Mouse (Mus musculus): Measurements from ENCODE around the gene Calb2. TPM values are rescaled to one million over a fixed set of nuclear protein-coding genes. Genes with fewer than 3 reads are reported as not detected.

The Calb2 gene
- polyA plus RNA-seq (2015; fragmentation: Nextera tagmentation; extraction: Ambion mirVana): 12.8 and 15.4 TPM in 2 replicates

DNA sequence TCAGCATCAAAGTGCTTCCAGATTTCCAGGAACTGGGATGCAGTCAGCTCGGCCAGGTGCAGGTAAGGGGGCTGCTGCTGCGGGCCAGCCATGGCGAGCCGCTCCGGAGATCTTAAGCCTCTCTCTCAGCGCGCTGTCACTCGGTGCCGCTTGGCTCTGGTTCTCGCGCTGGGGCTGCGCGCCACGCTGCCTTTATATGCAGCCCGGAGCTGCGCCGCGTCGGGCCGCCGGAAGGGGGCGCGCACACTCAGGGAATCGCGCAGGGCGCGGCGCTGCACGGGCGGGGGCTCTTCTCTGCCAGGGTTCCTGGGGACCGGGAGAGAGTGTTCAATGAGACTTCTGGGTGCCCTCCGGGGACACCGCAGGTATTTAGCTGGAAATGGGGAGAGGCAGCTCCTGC lies at the start of gene Calb2:
Calb2 (minus strand) TSS at position 165 of the 400 bp plus-strand sequence.
- peak; percentile 81 for ATAC-seq (ENCODE audit: low read depth)
- 1% methylated on average over 33 of the region's 33 CpGs for WGBS
- no peaks in the 10 kb centered on the region for H3K9me3 ChIP-seq (ENCODE audit: control insufficient read depth, low read length)
- H3K9ac ChIP-seq (ENCODE audit: low read length): 0 out of 2 replicates have a peak within 1 kb of the TSS, but pooled peaks have one; percentile 20
- peaks cover 24% of the 10 kb centered on the region for H3K27me3 ChIP-seq (ENCODE audit: control insufficient read depth, insufficient read depth, low read depth, low read length)
- H3K4me3 ChIP-seq (ENCODE audit: low read length): peak within 1 kb of the TSS; percentile 19; the same call in 1 of the 2 replicates
- 0 out of 2 replicates have a peak, but pooled peaks cover 4% of the 10 kb centered on the region for H3K4me1 ChIP-seq (replicated peaks; ENCODE audit: control insufficient read depth, insufficient read depth, low read length)
- peak within 1 kb of the TSS; percentile 37 for H3K4me2 ChIP-seq (ENCODE audit: low read depth, low read length)
- H3K27ac ChIP-seq (ENCODE audit: low read length): no peak within 1 kb of the TSS
- H3K36me3 ChIP-seq (ENCODE audit: control insufficient read depth, insufficient read depth, low read length): no peaks in the 10 kb centered on the region

DNA sequence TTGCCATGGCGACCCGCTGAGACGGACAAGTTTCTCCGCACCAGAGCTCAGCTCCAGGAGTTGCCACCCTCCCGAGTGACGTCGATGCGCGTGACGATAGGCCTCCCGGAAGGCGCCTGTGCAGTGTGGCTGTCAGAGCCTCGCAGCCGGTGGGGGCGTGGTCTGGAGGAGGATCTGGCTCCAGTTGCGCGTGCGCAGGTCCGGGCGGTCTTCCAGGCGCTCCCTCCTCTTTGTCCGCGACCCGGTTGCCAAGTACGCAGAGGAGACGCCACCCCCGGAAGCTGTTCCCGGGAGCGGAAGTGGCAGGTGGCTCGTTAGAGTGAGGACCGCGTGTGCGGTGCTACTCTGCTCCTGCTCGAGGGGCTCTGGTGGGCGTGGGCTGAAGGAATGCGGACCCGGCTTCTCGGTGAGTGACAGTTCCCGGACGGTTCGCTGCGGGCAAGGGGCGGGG lies 49.7 kb upstream of the Calb2 start:
- Histone ChIP-seq H3K9me3 (ENCODE audit: control insufficient read depth, low read length) (no peaks in the 10 kb centered on the region), H3K9ac (ENCODE audit: low read length) (peak overlapping the region; percentile 66), H3K4me1 (replicated peaks; ENCODE audit: control insufficient read depth, insufficient read depth, low read length) (peaks cover 7% of the 10 kb centered on the region), H3K27ac (ENCODE audit: low read length) (peak overlapping the region; percentile 56; the same call in 1 of the 2 replicates), H3K27me3 (ENCODE audit: control insufficient read depth, insufficient read depth, low read depth, low read length) (no peaks in the 10 kb centered on the region), H3K36me3 (ENCODE audit: control insufficient read depth, insufficient read depth, low read length) (peaks cover 10% of the 10 kb centered on the region), H3K4me3 (ENCODE audit: low read length) (peak overlapping the region; percentile 73), H3K4me2 (ENCODE audit: low read depth, low read length) (peak overlapping the region; percentile 86)
- ATAC-seq (ENCODE audit: low read depth): peak; percentile 100
- under 1% methylated on average over 43 of the region's 43 CpGs for WGBS

DNA sequence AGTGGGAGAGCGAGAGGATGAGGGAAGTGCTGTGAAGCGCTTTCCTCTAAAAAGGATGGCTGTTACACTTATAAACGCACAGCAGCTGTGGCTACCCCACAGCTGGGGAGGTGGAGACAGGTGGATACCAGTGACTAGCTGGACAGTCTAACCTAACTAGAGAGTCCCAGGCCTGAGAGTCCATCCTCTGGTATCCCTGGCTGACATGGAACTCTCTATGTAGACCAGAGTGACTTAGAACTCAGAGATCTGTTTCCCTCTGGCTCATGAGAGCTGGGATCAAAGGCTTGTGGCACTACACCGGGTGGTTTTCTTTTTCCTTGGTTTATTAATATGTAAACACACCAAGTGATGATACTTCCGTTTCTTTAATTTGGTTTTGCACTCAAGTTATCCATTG lies 49.2 kb upstream of the Calb2 start:
- 0 out of 2 replicates have a peak overlapping the region, but pooled peaks have one; percentile 12 for H3K9ac ChIP-seq (ENCODE audit: low read length)
- H3K4me2 ChIP-seq (ENCODE audit: low read depth, low read length): peak overlapping the region; percentile 86
- H3K9me3 ChIP-seq (ENCODE audit: control insufficient read depth, low read length): no peaks in the 10 kb centered on the region
- no peaks in the 10 kb centered on the region for H3K27me3 ChIP-seq (ENCODE audit: control insufficient read depth, insufficient read depth, low read depth, low read length)
- peak overlapping the region; percentile 73 for H3K4me3 ChIP-seq (ENCODE audit: low read length)
- H3K27ac ChIP-seq (ENCODE audit: low read length): no peak overlapping the region
- WGBS: 35% methylated on average over 5 of the region's 5 CpGs
- peaks cover 7% of the 10 kb centered on the region for H3K4me1 ChIP-seq (replicated peaks; ENCODE audit: control insufficient read depth, insufficient read depth, low read length)
- ATAC-seq (ENCODE audit: low read depth): peak; percentile 18; the same call in 1 of the 2 replicates
- H3K36me3 ChIP-seq (ENCODE audit: control insufficient read depth, insufficient read depth, low read length): peaks cover 5% of the 10 kb centered on the region; the same call in 1 of the 2 replicates

DNA sequence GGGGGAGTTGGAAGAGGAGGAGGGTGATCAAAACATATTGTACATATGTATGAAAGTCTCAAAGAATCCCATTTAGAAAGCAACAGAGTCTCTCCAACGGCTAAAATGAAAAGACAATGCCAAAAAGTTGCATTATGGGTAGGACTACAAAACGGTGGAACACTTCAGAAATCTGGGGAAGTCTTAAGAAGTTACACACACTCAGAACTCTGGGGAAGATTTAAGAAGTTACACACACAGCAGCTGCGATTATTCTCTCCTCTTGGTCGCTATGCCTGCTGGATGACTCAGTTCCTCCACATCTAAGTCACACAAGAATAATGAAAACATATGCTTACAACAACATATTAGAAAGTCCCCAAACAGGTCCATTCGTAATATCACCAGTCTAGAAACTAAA lies 48.2 kb upstream of the Calb2 start:
- H3K9me3 ChIP-seq (ENCODE audit: control insufficient read depth, low read length): no peaks in the 10 kb centered on the region
- no peak overlapping the region for H3K4me3 ChIP-seq (ENCODE audit: low read length)
- H3K9ac ChIP-seq (ENCODE audit: low read length): no peak overlapping the region
- peaks cover 7% of the 10 kb centered on the region for H3K4me1 ChIP-seq (replicated peaks; ENCODE audit: control insufficient read depth, insufficient read depth, low read length)
- no peak overlapping the region for H3K27ac ChIP-seq (ENCODE audit: low read length)
- no peak overlapping the region for H3K4me2 ChIP-seq (ENCODE audit: low read depth, low read length)
- 63% methylated on average over 5 of the region's 5 CpGs for WGBS
- ATAC-seq (ENCODE audit: low read depth): no peak
- peaks cover 5% of the 10 kb centered on the region; the same call in 1 of the 2 replicates for H3K36me3 ChIP-seq (ENCODE audit: control insufficient read depth, insufficient read depth, low read length)
- H3K27me3 ChIP-seq (ENCODE audit: control insufficient read depth, insufficient read depth, low read depth, low read length): no peaks in the 10 kb centered on the region

DNA sequence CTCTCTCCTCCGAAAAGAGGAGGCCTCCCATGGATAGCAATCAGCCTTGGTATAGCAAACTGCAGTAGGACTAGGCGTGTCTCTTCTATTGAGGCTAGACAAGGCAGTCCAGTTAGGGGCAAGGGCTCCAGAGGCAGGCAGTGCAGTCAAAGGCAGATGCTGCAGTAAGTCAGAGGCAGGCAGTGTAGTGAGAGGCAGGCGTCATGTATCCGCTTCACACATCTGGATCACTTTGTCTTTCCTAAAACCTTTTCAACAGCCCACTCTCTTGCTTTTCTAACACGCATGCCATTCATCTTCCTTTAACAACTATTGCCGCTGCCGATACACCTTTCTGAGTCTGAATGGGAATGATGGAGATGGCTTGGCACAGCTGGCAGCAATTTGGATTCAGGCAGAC lies 47.4 kb upstream of the Calb2 start, which contains the start of gene Cmtr2:
Cmtr2 (plus strand) TSS at position 301 of the 400 bp plus-strand sequence.
- ATAC-seq (ENCODE audit: low read depth): no peak

DNA sequence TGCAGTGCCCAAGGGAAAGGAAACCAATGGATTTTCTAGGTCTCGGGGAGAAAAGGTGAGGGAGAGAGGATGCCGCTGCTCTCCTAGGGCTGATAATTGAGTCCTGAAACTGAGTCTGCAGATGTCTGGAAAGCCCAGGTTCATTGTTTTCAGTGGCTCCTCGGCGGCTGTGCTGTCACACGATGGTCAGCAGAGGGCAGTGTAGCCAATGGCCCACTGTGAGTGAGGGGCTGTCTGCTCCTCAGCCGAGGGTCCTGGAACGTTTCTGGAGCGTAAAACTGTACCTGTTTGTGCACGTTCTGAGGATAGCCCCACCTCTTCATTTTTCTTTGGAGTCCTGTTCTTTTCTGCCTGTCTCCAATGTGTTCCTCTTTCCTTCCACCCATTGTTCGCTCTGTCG lies 33.8 kb upstream of the Calb2 start:
- H3K36me3 ChIP-seq (ENCODE audit: control insufficient read depth, insufficient read depth, low read length): no peaks in the 10 kb centered on the region
- H3K4me2 ChIP-seq (ENCODE audit: low read depth, low read length): no peak overlapping the region
- H3K27me3 ChIP-seq (ENCODE audit: control insufficient read depth, insufficient read depth, low read depth, low read length): no peaks in the 10 kb centered on the region
- no peak overlapping the region for H3K9ac ChIP-seq (ENCODE audit: low read length)
- WGBS: 25% methylated on average over 11 of the region's 11 CpGs
- ATAC-seq (ENCODE audit: low read depth): no peak
- H3K27ac ChIP-seq (ENCODE audit: low read length): no peak overlapping the region
- no peaks in the 10 kb centered on the region for H3K9me3 ChIP-seq (ENCODE audit: control insufficient read depth, low read length)
- no peak overlapping the region for H3K4me3 ChIP-seq (ENCODE audit: low read length)
- H3K4me1 ChIP-seq (replicated peaks; ENCODE audit: control insufficient read depth, insufficient read depth, low read length): no peaks in the 10 kb centered on the region

More for the DNA sequence above, 47.4 kb upstream of the Calb2 start, which contains the start of gene Cmtr2:
- Histone ChIP-seq H3K27ac (ENCODE audit: low read length) (no peak within 1 kb of the TSS), H3K9me3 (ENCODE audit: control insufficient read depth, low read length) (no peaks in the 10 kb centered on the region), H3K36me3 (ENCODE audit: control insufficient read depth, insufficient read depth, low read length) (no peaks in the 10 kb centered on the region), H3K9ac (ENCODE audit: low read length) (no peak within 1 kb of the TSS), H3K27me3 (ENCODE audit: control insufficient read depth, insufficient read depth, low read depth, low read length) (no peaks in the 10 kb centered on the region), H3K4me2 (ENCODE audit: low read depth, low read length) (no peak within 1 kb of the TSS), H3K4me1 (replicated peaks; ENCODE audit: control insufficient read depth, insufficient read depth, low read length) (peaks cover 7% of the 10 kb centered on the region), H3K4me3 (ENCODE audit: low read length) (no peak within 1 kb of the TSS)
- 65% methylated on average over 7 of the region's 7 CpGs for WGBS

DNA sequence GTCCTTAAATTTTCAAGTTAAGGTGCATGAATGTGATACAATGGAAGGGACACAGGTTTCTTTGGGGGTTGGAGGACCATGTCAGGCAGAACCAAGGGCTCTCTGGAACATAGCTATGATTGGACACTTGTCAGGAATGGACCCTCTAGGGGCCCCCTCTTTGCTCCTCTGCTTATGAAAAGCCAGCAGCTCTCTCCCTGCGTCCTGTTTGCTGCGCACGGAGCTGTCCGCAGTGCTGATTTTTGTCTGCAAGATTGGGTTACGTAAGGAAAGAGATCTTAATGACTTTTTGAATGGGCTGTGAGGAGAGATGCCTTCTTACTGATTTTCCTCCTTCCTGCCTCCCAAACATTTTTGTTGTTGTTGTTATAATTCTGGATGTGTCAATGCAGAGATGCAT lies 28.7 kb upstream of the Calb2 start:
- 2% methylated on average over 5 of the region's 5 CpGs for WGBS
- no peaks in the 10 kb centered on the region for H3K27me3 ChIP-seq (ENCODE audit: control insufficient read depth, insufficient read depth, low read depth, low read length)
- H3K9me3 ChIP-seq (ENCODE audit: control insufficient read depth, low read length): no peaks in the 10 kb centered on the region
- H3K4me1 ChIP-seq (replicated peaks; ENCODE audit: control insufficient read depth, insufficient read depth, low read length): no peaks in the 10 kb centered on the region
- H3K27ac ChIP-seq (ENCODE audit: low read length): no peak overlapping the region
- ATAC-seq (ENCODE audit: low read depth): 0 out of 2 replicates have a peak, but pooled peaks have one; percentile 34
- H3K4me3 ChIP-seq (ENCODE audit: low read length): no peak overlapping the region
- no peak overlapping the region for H3K4me2 ChIP-seq (ENCODE audit: low read depth, low read length)
- no peaks in the 10 kb centered on the region for H3K36me3 ChIP-seq (ENCODE audit: control insufficient read depth, insufficient read depth, low read length)
- H3K9ac ChIP-seq (ENCODE audit: low read length): no peak overlapping the region

DNA sequence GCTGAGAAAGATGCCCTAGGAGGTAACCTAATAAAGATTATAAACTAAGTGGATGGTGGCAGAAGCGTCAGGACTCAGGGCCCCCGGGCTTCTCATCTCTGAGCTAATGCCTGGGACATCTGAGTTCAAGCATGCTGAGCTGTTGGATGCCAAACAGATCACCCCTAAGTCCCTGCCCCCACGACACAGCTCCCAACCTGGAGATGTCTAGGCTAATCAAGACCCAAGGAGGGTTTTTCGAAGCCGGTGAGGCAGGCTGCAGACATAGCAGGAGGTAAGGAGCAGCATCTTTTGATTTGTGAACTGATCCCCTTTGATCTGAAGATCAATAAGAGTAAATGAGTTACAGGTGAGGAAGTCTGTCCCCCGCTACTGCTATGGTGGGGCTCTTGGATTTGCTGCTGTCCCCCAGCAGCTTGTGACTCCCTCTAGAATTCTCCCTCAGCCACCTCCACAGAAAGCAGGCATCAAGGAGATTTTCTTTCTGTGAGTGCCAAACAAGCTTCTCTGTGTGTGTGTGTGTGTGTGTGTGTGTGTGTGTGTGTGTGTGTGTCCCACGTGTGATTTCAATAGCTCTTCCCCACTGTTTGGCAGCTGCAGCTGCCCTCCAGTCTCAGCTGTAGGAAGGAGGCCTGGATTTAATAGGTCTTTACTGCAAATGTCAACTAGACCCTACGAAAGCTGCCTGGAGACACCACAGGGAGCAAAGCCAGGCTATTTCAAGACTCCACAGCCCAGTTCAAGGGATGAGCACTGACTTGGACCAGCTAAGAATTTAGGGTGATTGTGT lies 21.1 kb upstream of the Calb2 start:
- Histone ChIP-seq H3K27me3 (ENCODE audit: control insufficient read depth, insufficient read depth, low read depth, low read length) (no peaks in the 10 kb centered on the region), H3K9ac (ENCODE audit: low read length) (no peak overlapping the region), H3K4me3 (ENCODE audit: low read length) (no peak overlapping the region), H3K4me1 (replicated peaks; ENCODE audit: control insufficient read depth, insufficient read depth, low read length) (no peaks in the 10 kb centered on the region), H3K27ac (ENCODE audit: low read length) (no peak overlapping the region), H3K4me2 (ENCODE audit: low read depth, low read length) (no peak overlapping the region), H3K36me3 (ENCODE audit: control insufficient read depth, insufficient read depth, low read length) (no peaks in the 10 kb centered on the region), H3K9me3 (ENCODE audit: control insufficient read depth, low read length) (no peaks in the 10 kb centered on the region)
- WGBS: 23% methylated on average over 8 of the region's 8 CpGs
- no peak for ATAC-seq (ENCODE audit: low read depth)

DNA sequence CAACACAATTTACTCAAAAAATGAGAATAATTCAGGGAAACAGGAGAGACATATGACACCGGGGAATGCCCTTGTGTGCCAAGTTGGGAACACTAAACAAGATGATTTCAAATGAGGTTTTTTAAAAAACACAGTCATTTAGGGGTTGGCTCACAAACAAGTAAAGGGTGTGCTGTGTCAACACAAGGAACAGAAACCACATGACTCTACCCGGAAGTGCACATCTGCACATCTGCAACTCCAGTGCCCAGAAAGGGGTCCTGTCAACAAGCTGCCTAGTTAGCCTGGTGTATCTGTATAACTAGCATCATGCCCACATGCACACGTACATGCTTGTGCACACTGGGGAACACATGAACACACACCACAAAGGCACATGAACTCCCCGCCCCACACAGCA lies 17.5 kb upstream of the Calb2 start:
- Histone ChIP-seq H3K9ac (ENCODE audit: low read length) (no peak overlapping the region), H3K36me3 (ENCODE audit: control insufficient read depth, insufficient read depth, low read length) (no peaks in the 10 kb centered on the region), H3K9me3 (ENCODE audit: control insufficient read depth, low read length) (no peaks in the 10 kb centered on the region), H3K4me2 (ENCODE audit: low read depth, low read length) (no peak overlapping the region), H3K27me3 (ENCODE audit: control insufficient read depth, insufficient read depth, low read depth, low read length) (no peaks in the 10 kb centered on the region), H3K27ac (ENCODE audit: low read length) (no peak overlapping the region), H3K4me1 (replicated peaks; ENCODE audit: control insufficient read depth, insufficient read depth, low read length) (no peaks in the 10 kb centered on the region), H3K4me3 (ENCODE audit: low read length) (no peak overlapping the region)
- no peak for ATAC-seq (ENCODE audit: low read depth)
- WGBS: 78% methylated on average over 4 of the region's 4 CpGs

Measured in lung, embryonic 16.5 days (tissue).